Mouse (Mus musculus): Measurements from ENCODE around the gene Ssx2ip.

Ssx2ip gene

GRCm38 (mm10) chr3:146435533-146435932, 31.1 kb downstream of the Ssx2ip start:
- DNase-seq (ENCODE audit: low spot score in 2 of 2), result no peak

DNA sequence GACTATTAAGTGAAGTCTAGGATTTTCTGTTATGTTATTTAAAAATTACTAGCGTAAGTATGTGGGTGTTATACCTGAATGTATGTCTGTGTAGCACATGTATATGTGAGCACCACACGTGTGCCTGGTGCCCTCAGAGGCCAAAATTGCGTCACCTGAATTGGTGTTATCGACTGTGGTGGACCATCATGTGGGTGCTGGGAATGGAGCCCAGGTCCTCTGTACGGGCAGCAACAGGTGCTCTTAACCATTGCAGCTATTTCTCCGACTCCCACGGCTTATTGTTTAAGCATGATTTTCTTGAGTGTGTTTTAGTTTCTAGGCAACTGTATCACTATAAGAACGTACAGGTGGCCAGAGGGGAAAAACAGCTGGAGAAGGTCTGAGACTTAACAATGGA, 31.7 kb downstream of the Ssx2ip start:
- DNase-seq (ENCODE audit: low spot score in 2 of 2), result no peak

DNA sequence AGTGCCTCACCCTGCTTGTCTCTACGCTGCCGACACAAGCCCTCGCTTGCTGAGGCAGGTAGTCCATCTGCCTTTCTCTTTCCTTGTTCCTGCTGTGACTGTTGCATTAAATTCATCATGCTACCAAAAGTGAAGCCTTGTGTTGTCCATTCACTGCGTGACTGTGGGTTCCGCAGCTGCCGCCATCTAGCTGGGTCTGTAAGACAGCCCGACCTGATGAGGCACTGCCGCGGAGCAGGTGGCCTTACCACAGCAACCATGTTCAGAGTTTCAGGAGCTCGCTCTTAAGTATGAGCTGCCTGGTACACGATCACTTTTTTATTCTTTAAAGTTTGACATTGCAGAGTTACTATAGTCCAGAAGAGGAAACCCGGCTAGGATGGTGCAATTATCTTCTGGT, 35.6 kb downstream of the Ssx2ip start:
- DNase-seq (ENCODE audit: low spot score in 2 of 2), result no peak

- no peak for DNase-seq (ENCODE audit: low spot score in 2 of 2)
Observed at GRCm38 (mm10) chr3:146440422-146440821, 36.0 kb downstream of the Ssx2ip start.

GRCm38 (mm10) chr3:146442484-146442883, 38.0 kb downstream of the Ssx2ip start:
- DNase-seq (ENCODE audit: low spot score in 2 of 2), result no peak

- DNase-seq (ENCODE audit: low spot score in 2 of 2), result no peak
Observed at GRCm38 (mm10) chr3:146442936-146443335, 38.5 kb downstream of the Ssx2ip start.

- DNase-seq (ENCODE audit: low spot score in 2 of 2), result no peak
Observed at GRCm38 (mm10) chr3:146443380-146443779, 38.9 kb downstream of the Ssx2ip start.

DNA sequence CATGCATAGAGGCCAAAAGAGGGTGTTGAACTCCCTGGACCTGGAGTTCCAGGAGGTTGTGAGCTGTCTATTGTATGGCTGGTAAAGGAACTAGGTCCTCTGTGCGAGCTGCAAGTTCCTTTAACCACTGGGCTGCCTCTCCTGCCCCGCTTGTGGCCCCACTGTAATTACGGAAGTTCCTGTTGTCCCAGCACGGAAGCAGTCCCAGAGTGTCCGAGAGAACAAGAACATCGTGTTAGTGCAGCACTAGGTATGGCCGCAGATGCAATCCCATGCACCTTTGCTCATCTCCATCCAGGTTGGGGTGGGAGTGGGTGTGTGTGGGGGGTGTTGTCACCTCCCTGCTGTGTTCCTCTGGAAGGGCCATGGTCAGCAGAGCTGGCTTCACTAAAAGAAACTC, 40.4 kb downstream of the Ssx2ip start:
- no peak for DNase-seq (ENCODE audit: low spot score in 2 of 2)

DNA sequence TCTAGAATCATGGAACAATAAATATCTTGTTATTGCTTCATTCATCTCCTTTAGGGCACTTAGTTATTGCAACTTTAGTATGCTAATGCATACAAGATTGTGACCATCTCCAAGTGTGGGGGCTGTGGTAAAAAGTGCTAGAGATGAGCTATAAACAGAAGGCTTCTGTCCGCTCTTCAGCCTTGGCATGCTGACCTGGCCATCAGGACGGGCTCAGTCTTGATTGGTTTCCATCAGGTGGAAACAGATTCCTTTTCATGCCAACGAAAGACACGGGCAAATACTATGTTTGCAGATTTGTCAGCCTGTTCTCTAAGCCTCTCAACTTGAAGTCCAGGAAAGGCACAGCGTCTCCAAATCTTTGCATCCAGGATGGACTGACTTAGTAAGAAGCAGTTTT, 42.7 kb downstream of the Ssx2ip start:
- DNase-seq (ENCODE audit: low spot score in 2 of 2), result no peak

DNA sequence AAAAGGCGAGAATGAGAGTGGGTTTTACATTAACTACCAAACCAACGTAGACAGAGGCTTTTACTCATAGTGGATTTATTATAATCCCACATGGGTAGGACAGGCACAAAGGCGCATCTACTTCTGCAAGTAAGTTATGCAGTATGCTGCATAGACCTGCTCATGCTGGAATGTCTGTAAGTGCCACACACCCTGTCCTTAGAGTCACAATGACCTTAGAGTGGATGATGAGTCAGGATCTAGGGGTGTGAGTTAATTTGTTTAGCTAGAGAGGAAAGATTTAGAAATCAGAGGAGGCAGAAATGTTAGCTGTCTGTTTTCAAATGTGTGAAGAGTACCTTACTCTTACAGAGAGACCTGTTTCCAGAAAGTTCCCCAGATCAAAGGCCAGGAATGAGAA, 43.2 kb downstream of the Ssx2ip start:
- DNase-seq (ENCODE audit: low spot score in 2 of 2), result no peak

- no peak for DNase-seq (ENCODE audit: low spot score in 2 of 2)
Observed at GRCm38 (mm10) chr3:146448372-146448771, 43.9 kb downstream of the Ssx2ip start.

- no peak for DNase-seq (ENCODE audit: low spot score in 2 of 2)
Observed at GRCm38 (mm10) chr3:146448969-146449368, 44.5 kb downstream of the Ssx2ip start.

DNA sequence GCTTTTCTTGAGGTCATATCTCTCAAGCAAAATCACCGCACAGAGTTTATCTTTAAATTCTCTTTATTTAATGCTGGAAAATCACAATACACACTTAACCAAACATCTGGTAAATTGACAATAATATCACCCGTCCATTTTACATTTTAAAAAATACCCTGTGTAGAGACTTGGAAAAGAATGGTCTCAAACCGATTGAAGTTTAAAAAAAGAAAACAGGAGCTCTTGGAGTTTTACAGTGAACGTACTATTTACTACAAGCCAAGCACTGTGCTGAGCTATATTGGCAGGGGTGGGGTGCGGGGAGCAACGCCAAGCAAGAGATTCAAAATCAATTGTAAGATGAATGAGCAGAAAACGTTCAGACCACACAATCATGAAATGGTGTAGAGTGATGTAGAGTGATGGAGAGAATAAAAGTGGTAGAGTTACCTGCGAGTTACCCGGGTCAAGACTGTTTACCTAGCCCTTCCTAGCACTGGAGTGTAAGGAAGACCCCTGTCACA, 45.4 kb downstream of the Ssx2ip start, which contains the start of gene Ctbs:
Gene Ctbs, plus strand, starts transcription at position 51 of the 506 bp plus-strand sequence.
- no peak for DNase-seq (ENCODE audit: low spot score in 2 of 2)

DNA sequence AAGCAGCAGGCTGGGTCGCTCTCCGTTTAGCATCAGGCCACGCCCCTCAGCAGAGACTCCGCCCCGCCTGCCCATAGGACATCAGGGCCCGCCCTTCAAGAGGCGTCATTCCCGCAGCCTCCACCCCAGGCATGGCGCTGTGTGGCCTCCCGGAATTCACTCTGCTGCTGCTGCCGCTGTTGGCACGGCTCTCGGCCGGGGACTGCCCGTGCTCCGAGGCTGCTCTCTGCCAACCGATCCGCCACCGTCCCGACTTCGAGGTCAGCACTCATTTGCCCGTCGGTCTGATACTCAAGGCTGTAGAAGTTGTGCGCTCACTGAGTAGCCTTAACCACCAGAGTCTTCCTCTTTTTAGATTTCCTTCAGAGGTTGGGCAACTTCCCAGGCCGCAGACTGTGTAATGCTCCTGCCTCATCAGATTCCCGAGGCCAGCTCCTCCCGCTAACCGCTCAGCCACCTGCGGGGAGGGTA, 46.0 kb downstream of the Ssx2ip start:
- DNase-seq (ENCODE audit: low spot score in 2 of 2), result peak; percentile 88 to 93

- no peak for DNase-seq (ENCODE audit: low spot score in 2 of 2)
Observed at GRCm38 (mm10) chr3:146451375-146451774, 46.9 kb downstream of the Ssx2ip start.

- no peak for DNase-seq (ENCODE audit: low spot score in 2 of 2)
Observed at GRCm38 (mm10) chr3:146462939-146463338, 58.5 kb downstream of the Ssx2ip start.

- no peak for DNase-seq (ENCODE audit: low spot score in 2 of 2)
Observed at GRCm38 (mm10) chr3:146469226-146469625, 64.8 kb downstream of the Ssx2ip start.

- DNase-seq (ENCODE audit: low spot score in 2 of 2), result no peak
Observed at GRCm38 (mm10) chr3:146472657-146473056, 68.2 kb downstream of the Ssx2ip start.

DNA sequence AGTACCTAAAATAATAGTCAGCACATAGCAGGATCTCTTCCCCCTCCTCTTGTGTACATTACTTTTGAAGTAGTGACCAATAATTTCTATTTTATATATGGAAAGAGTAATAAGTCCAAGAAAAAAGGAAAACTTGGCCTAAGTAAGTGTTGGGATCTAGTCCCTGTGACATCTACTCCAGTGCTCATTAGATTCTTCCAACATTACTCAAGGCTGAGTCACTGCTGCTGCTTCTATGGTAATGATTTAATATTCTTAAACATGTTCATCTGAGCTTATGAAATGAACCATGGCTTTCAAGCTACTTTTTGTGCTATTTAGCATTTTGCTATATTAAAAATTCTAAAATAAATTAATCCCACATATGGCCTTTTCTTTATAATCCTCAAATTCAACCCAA, 69.3 kb downstream of the Ssx2ip start:
- no peak for DNase-seq (ENCODE audit: low spot score in 2 of 2)

DNA sequence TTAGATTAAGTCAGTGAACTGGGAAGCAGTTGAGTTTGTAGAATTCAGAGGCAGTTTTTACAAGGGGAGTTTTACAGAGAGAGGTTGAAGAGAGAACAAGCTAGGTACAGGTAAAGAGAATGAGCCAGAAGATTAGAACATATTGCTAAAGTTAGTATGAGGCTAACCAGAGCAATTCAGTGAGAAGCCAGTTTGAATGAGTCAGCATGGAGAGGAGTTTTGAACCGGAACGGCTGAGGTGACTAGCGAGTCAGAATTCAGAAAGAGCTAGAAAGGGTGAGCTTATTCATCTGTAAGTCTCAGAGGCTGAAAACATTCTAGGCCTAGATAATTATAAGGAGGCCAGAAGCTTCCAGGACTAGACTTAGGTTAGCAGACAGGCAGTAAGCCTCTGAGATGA, 70.0 kb downstream of the Ssx2ip start:
- no peak for DNase-seq (ENCODE audit: low spot score in 2 of 2)

DNA sequence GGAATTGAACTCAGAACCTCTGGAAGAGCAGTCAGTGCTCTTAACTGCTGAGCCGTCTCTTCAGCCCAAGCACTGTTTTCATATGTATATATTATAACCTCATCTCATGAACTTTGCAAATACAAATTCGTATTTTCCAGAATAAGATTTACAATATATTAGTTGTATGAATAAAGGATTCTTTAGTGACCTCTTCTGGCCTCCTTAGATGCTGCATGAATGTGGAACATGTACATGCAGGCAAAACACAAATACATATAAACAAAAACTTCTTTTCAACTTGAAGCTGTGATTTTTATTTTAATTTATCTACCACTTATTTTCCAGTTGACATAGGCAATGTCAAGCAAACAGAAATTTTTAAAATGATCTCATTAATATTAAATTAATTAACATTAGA, 77.6 kb downstream of the Ssx2ip start:
- DNase-seq (ENCODE audit: low spot score in 2 of 2), result no peak

DNA sequence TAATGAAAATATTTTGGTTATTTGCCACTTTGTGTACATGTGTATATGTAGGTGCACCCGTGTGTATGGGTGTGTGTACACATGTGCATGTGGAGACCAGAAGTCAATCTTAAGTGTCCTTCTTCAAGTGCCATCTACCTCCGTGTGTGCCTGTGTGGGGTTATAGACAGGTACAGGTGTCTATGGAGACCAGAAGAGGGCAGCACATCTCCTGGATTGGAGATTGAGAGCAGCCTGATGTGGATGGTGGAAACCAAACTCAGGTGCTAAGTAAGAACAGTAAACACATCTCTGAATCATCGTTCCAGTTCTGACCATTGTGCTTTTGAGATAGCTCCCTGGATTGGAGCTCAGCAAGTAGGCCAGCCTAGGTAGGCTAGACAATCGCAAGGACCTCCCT, 82.0 kb downstream of the Ssx2ip start:
- DNase-seq (ENCODE audit: low spot score in 2 of 2), result no peak

Data from urinary bladder, postnatal 36 days (tissue).